Mouse (Mus musculus) liver, embryonic 12.5 days (tissue): Measurements from ENCODE around the gene Psg22. TPM values are rescaled to one million over a fixed set of nuclear protein-coding genes. Genes with fewer than 3 reads are reported as not detected.
"Not testable (repeated sequence)": the region's sequence is repeated elsewhere in the genome, so short reads cannot be mapped to it uniquely, and the experiment has no call there.

Experiments
- ATAC-seq: fragments of 200-750 bp; cut with Nextera tagmentation; 2 replicates; pipeline ENCODE4 v1.8.0; 2017; ENCODE audit warnings: moderate number of reproducible peaks, mild to moderate bottlenecking, moderate library complexity
- H3K27ac ChIP-seq: fragments of 300-500 bp; sonication (generic); 2 replicates; pipeline ENCODE4 v1.5.1; 2016; ENCODE audit warnings: mild to moderate bottlenecking
- H3K27me3 ChIP-seq: fragments of 300-500 bp; sonication (generic); replicated peaks from 2 replicates; pipeline ENCODE4 v1.6.1; 2016; ENCODE audit warnings: mild to moderate bottlenecking, moderate library complexity
- H3K36me3 ChIP-seq: fragments of 300-500 bp; sonication (generic); 2 replicates; pipeline ENCODE4 v1.6.1; 2016; ENCODE audit warnings: mild to moderate bottlenecking, moderate library complexity
- H3K4me1 ChIP-seq: fragments of 300-500 bp; sonication (generic); 2 replicates; pipeline ENCODE4 v1.6.1; 2016
- H3K4me2 ChIP-seq: fragments of 300-500 bp; sonication (generic); 2 replicates; pipeline ENCODE4 v1.6.1; 2016; ENCODE audit warnings: mild to moderate bottlenecking, moderate library complexity
- H3K4me3 ChIP-seq: fragments of 300-500 bp; sonication (generic); 2 replicates; pipeline ENCODE4 v1.5.1; 2016; ENCODE audit warnings: mild to moderate bottlenecking, moderate library complexity
- H3K9ac ChIP-seq: fragments of 300-500 bp; sonication (generic); 2 replicates; pipeline ENCODE4 v1.6.1; 2016; ENCODE audit warnings: mild to moderate bottlenecking, moderate library complexity
- H3K9me3 ChIP-seq: fragments of 300-500 bp; sonication (generic); replicated peaks from 2 replicates; pipeline ENCODE4 v1.6.1; 2016; ENCODE audit warnings: mild to moderate bottlenecking, moderate library complexity
- WGBS: fragments of 180-500 bp; shearing (Covaris S2); methylation state at CpG from one replicate; pipeline ENCODE4 v1.1.7; 2016; ENCODE audit not compliant: insufficient replicate concordance; 5-methylcytosine and 5-hydroxymethylcytosine counted together
- polyA plus RNA-seq: library from polyadenylated mRNA; unstranded; fragments of >200 nt; fragmentation: Nextera tagmentation; extraction: Ambion mirVana; gene quantifications from 2 replicates; pipeline ENCODE4 v1.2.1, GENCODE M21; 2016

The Psg22 gene
- 0.06 TPM in 1 of 2 replicates, not detected in the other for polyA plus RNA-seq

- 19% methylated on average over 2 of the region's 2 CpGs for WGBS
- H3K9me3 ChIP-seq, result no peaks in the 10 kb centered on the region
- H3K9ac ChIP-seq, result no peak within 1 kb of the TSS
- no peak within 1 kb of the TSS for H3K27ac ChIP-seq
- H3K36me3 ChIP-seq, result no peaks in the 10 kb centered on the region
- no peaks in the 10 kb centered on the region for H3K4me1 ChIP-seq
- ATAC-seq, result no peak
- no peak within 1 kb of the TSS for H3K4me3 ChIP-seq
- no peaks in the 10 kb centered on the region for H3K27me3 ChIP-seq
- no peak within 1 kb of the TSS for H3K4me2 ChIP-seq
Measured at GRCm38 (mm10) chr7:18717790-18718189, at the start of gene Psg22. Gene Psg22, plus strand, starts transcription at chr7:18718090.

- no peak overlapping the region for H3K9ac ChIP-seq
- no peak overlapping the region for H3K4me2 ChIP-seq
- no peaks in the 10 kb centered on the region for H3K27me3 ChIP-seq
- no peaks in the 10 kb centered on the region for H3K36me3 ChIP-seq
- no peaks in the 10 kb centered on the region for H3K4me1 ChIP-seq
- H3K4me3 ChIP-seq, result no peak overlapping the region
- 30% methylated on average over 2 of the region's 2 CpGs for WGBS
- ATAC-seq, result no peak
- H3K9me3 ChIP-seq, result no peaks in the 10 kb centered on the region
- no peak overlapping the region for H3K27ac ChIP-seq
Measured at GRCm38 (mm10) chr7:18679772-18680171, 38.1 kb upstream of the Psg22 start.

GRCm38 (mm10) chr7:18685586-18685985 is 32.3 kb upstream of the Psg22 start:
- no peaks in the 10 kb centered on the region for H3K4me1 ChIP-seq
- H3K9me3 ChIP-seq, result no peaks in the 10 kb centered on the region
- H3K9ac ChIP-seq, result no peak overlapping the region
- H3K27ac ChIP-seq, result no peak overlapping the region
- no peaks in the 10 kb centered on the region for H3K36me3 ChIP-seq
- no peaks in the 10 kb centered on the region for H3K27me3 ChIP-seq
- no peak for ATAC-seq
- H3K4me2 ChIP-seq, result no peak overlapping the region
- H3K4me3 ChIP-seq, result no peak overlapping the region

- Histone ChIP-seq H3K4me1 (no peaks in the 10 kb centered on the region), H3K9ac (no peak within 1 kb of the TSS), H3K4me3 (no peak within 1 kb of the TSS), H3K27me3 (no peaks in the 10 kb centered on the region), H3K4me2 (no peak within 1 kb of the TSS), H3K9me3 (no peaks in the 10 kb centered on the region), H3K36me3 (no peaks in the 10 kb centered on the region), H3K27ac (no peak within 1 kb of the TSS)
- ATAC-seq, result no peak
- WGBS, result 37% methylated on average over 2 of the region's 2 CpGs
Measured at GRCm38 (mm10) chr7:18686085-18686484, 31.8 kb upstream of the Psg22 start, which contains the start of gene Psg20. Gene Psg20, minus strand, starts transcription at chr7:18686185.

- ATAC-seq, H3K4me2 ChIP-seq, H3K27me3 ChIP-seq, H3K4me3 ChIP-seq, H3K27ac ChIP-seq, H3K9ac ChIP-seq, H3K9me3 ChIP-seq, H3K36me3 ChIP-seq, H3K4me1 ChIP-seq: not testable (repeated sequence)
- WGBS, result 70% methylated on average over 4 of the region's 4 CpGs
Measured at GRCm38 (mm10) chr7:18710331-18710730, 7.6 kb upstream of the Psg22 start.

GRCm38 (mm10) chr7:18710846-18711245 is 7.0 kb upstream of the Psg22 start:
- Histone ChIP-seq H3K27me3 (no peaks in the 10 kb centered on the region), H3K4me3 (no peak overlapping the region), H3K27ac (no peak overlapping the region), H3K4me2 (no peak overlapping the region), H3K36me3 (no peaks in the 10 kb centered on the region), H3K9ac (no peak overlapping the region), H3K4me1 (no peaks in the 10 kb centered on the region), H3K9me3 (no peaks in the 10 kb centered on the region)
- ATAC-seq, result no peak
- WGBS, result 46% methylated on average over 1 of the region's 1 CpGs

DNA sequence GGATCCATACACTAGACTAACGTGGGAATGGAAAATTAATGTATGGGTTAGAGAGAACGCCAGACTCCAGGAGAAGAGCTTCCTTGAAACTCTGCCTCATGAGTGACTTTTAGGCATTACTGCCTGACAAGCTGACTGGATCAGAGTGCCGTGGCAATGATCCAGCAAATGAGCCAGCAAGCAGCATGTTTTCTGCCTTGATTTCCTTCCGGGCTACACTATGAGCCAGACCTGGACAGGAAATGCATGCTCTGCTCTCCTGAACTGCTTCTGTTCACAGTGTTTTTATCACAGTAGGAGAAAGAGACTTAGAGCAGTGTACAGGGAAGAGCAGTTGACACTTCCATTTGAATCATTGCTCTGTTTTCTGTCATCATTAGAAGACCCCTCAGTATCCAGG is 2.3 kb upstream of the Psg22 start:
- no peak overlapping the region for H3K27ac ChIP-seq
- no peak for ATAC-seq
- H3K27me3 ChIP-seq, result no peaks in the 10 kb centered on the region
- H3K4me2 ChIP-seq, result no peak overlapping the region
- no peak overlapping the region for H3K9ac ChIP-seq
- H3K4me3 ChIP-seq, result no peak overlapping the region
- H3K9me3 ChIP-seq, result no peaks in the 10 kb centered on the region
- no peaks in the 10 kb centered on the region for H3K36me3 ChIP-seq
- no peaks in the 10 kb centered on the region for H3K4me1 ChIP-seq
- 55% methylated on average over 4 of the region's 4 CpGs for WGBS

DNA sequence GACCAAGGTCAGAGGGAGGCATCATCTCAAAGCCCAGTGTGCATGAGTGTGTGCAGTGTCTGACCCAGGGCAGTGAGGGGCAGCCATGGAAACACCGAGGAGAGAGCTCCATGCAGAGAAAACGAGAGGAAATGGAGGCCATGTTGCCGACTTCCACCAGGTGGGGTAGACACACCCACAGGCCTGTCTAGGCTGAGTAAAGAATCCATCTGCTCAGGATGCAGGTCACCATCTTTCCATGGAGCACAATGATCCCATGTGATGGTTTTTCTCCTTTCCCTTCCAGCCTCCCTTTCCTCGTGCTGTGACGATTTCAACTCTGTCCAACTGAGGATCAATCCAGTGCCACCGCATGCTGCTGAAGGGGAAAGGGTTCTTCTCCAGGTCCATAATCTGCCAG is 6.1 kb downstream of the Psg22 start:
- H3K27ac ChIP-seq, result no peak overlapping the region
- no peak for ATAC-seq
- no peak overlapping the region for H3K4me2 ChIP-seq
- H3K4me1 ChIP-seq, result no peaks in the 10 kb centered on the region
- no peak overlapping the region for H3K4me3 ChIP-seq
- no peaks in the 10 kb centered on the region for H3K36me3 ChIP-seq
- H3K9me3 ChIP-seq, result no peaks in the 10 kb centered on the region
- H3K9ac ChIP-seq, result no peak overlapping the region
- 64% methylated on average over 6 of the region's 6 CpGs for WGBS
- no peaks in the 10 kb centered on the region for H3K27me3 ChIP-seq

- H3K4me1 ChIP-seq, H3K4me3 ChIP-seq, ATAC-seq, H3K27ac ChIP-seq, H3K27me3 ChIP-seq, H3K36me3 ChIP-seq, H3K9ac ChIP-seq, H3K9me3 ChIP-seq, H3K4me2 ChIP-seq: not testable (repeated sequence)
Measured at GRCm38 (mm10) chr7:18725931-18726330, 8.0 kb downstream of the Psg22 start.

DNA sequence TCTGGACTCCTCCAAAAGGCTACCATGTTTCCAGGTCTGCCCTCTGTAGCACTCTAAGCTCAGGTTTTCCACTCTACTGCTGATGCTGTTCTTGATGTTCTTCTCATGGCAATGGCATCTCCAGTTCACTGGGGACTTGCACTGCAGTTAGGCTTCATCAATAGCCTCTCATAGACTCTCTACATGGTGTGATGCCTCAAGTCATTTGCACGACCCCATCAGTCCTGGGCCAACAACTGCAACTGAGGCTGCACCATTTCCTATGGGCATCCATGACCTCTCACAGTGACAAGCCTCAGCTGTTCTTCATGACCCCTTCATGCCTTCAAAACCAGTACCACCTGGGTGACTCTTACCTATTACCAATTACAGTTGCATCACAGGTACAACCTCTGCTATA is 10.5 kb downstream of the Psg22 start:
- Histone ChIP-seq H3K27me3 (no peaks in the 10 kb centered on the region), H3K9ac (no peak overlapping the region), H3K4me1 (no peaks in the 10 kb centered on the region), H3K4me3 (no peak overlapping the region), H3K9me3 (no peaks in the 10 kb centered on the region), H3K4me2 (no peak overlapping the region), H3K36me3 (no peaks in the 10 kb centered on the region), H3K27ac (no peak overlapping the region)
- WGBS, result 65% methylated on average over 1 of the region's 1 CpGs
- no peak for ATAC-seq

GRCm38 (mm10) chr7:18733111-18733510 is 15.2 kb downstream of the Psg22 start:
- Histone ChIP-seq H3K36me3 (no peaks in the 10 kb centered on the region), H3K4me2 (no peak overlapping the region), H3K27me3 (no peaks in the 10 kb centered on the region), H3K4me1 (no peaks in the 10 kb centered on the region), H3K9ac (no peak overlapping the region), H3K27ac (no peak overlapping the region), H3K4me3 (no peak overlapping the region), H3K9me3 (no peaks in the 10 kb centered on the region)
- ATAC-seq, result no peak

GRCm38 (mm10) chr7:18734451-18734850 is 16.6 kb downstream of the Psg22 start:
- WGBS, result 67% methylated on average over 1 of the region's 1 CpGs
- no peak for ATAC-seq
- Histone ChIP-seq H3K9ac (no peak overlapping the region), H3K36me3 (no peaks in the 10 kb centered on the region), H3K4me3 (no peak overlapping the region), H3K4me1 (no peaks in the 10 kb centered on the region), H3K27me3 (no peaks in the 10 kb centered on the region), H3K4me2 (no peak overlapping the region), H3K27ac (no peak overlapping the region), H3K9me3 (no peaks in the 10 kb centered on the region)

DNA sequence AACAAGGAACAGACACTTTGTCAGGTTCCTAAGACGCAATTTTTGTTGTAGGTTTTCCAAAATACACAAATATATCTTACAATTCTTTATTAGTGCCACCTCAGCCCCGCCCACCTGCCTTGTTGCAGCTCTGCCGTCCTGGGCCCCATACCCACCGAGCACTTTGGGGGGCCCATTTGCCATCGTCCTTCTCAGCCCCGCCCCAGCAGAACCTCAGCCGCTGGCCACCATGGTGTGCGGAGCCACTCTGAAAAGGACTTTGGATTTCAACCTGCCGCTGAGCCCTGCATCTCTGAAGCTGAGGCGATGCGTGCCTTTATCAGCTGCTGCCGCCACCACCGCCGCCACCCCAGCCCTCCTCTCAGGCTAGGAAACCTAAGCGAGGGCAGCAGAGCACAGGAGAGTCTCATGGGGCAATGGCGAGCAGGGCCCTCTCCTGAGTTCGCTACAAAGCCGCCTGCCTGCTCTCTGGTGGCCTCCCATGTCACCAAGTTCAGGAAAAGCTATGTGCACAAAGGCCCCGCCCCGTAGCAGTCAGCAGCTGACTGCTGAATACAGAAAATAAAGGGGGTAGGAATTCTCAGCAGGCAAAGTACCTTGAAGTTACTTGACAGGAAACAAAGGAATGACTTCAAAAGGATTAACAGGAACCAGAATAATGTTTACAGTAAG is 28.4 kb downstream of the Psg22 start:
- 0 out of 2 replicates have a peak overlapping the region, but pooled peaks have one; percentile 17 for H3K4me3 ChIP-seq
- H3K4me2 ChIP-seq, result peak overlapping the region; percentile 44
- no peak for ATAC-seq
- H3K4me1 ChIP-seq, result no peaks in the 10 kb centered on the region
- no peak overlapping the region for H3K27ac ChIP-seq
- no peaks in the 10 kb centered on the region for H3K36me3 ChIP-seq
- no peak overlapping the region for H3K9ac ChIP-seq
- 13% methylated on average over 20 of the region's 20 CpGs for WGBS
- peaks cover 22% of the 10 kb centered on the region for H3K27me3 ChIP-seq
- H3K9me3 ChIP-seq, result no peaks in the 10 kb centered on the region
